Mouse (Mus musculus): ENCODE data around the gene Gm10803.

The Gm10803 gene

DNA sequence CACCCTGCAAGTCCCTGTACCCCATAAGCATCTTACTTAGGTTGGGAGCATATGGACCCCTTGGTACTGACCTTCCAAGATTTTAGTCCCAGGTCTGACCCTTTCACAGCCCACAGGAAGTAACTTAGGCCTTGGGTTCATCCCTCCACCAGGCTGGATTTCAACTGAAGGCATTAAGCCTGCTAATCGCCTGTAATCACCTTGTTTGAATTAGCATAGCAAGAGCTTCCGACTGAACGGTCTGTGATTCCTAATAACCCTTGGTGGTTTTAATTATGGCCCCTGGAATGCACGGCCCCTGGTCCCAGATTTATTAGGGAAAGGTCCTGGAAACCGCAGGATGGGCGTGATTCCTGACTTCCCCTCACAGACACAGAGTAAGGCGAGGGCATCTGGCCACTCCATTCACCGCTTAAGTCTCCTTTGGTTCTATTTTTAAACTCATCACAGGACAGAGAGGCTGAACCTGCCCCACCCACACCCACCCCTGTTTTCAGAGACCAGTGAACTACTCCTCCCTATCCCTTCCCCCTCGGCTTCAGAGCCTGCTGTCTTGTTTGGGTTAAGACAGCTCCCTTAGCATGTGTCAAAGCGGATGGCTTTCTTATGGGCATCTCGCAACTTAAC is 31.9 kb downstream of the Gm10803 start:
- no peak for DNase-seq (ENCODE audit: low spot score in 2 of 2)

DNA sequence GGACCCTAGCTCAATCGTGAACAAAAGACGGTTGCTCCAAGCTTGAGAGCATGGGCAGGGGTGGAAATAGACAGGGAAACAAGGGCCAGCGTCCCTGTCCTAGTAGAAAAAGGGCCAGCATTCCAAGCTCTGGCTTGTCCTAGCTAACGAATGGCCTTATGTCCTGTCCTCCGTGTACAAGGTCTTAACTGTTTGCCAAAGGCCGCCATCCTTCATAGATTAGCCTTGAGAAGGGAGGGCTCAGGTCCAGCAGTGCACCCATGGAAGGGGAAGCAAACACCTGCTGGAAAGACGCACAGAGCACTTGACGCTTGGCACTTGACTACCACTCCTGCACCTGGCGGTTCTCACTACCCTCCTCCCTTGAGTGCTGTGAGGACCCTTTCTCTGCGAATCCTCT is 32.8 kb downstream of the Gm10803 start:
- no peak for DNase-seq (ENCODE audit: low spot score in 2 of 2)

DNA sequence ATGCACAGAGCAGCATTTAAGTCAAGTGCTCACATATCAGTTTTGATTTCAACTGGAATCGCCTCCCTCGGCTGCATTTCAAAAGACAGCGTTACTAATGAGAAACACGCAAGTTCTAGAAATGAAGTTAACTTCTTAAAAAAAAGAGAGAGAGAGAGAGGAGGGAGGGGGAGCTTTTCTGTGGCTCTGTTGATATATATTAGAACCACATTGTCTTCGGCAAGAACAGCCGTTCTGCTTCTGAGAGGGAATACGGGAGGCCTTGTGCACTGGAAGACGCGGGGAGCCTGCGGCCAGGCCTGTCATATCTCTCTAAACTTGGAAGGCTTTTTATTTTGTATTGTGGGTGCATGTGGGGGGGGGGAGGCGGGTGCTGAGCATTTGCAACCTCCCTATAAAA is 36.8 kb downstream of the Gm10803 start:
- no peak for DNase-seq (ENCODE audit: low spot score in 2 of 2)

DNA sequence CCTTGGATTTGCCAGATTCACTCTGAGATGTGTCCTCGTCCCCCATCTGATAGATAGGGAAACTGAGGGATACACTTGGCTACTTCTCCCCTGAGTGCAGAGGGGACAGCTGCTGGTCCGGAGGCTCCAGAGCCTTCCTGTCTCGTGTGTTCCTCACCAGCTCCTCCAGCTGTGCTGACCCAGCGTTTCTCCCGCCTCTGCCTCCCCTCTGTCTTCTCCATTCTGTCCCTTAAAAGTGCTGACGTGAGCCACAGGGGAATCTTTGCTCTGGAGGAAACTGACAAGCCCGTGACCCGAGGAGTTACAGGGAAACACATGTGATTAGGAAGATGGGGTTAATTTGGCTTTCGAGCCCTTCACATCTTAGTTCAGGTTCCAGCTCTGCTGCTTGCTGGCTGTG is 39.4 kb downstream of the Gm10803 start:
- DNase-seq (ENCODE audit: low spot score in 2 of 2) = peak in 1 of 2 experiments; percentile 37

DNA sequence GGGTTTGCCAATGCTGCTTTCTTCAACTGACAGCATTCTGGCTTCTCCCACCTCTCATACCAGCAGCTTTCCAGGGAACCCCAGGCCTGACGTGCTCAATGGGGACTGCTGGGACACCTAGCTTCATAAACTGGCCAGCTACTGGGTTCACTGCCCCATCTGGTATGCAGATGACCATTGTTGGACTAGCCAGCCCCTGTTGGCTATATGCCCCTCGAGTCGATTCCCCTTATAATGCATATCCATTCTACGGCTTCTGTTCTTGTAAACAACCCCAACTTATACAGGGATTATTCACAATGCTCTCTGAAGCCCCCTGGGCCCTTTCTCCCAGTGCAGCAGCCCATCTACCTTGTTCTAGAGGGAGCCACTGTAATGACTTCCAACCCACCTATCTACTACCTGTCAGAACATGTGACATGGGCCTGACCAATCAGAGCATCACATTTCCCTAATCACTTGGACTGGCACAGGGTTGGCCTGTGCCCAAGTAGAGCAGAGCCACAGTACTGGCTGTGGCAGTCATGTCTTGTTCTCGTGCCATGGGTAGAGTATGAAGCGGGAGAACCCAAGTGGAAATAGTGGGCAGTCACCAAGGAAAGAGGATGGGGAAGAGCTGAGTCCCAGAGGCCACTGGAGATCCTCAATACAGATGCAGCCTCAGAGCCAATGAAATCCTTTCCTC is 44.4 kb downstream of the Gm10803 start:
- no peak for DNase-seq (ENCODE audit: low spot score in 2 of 2)

DNA sequence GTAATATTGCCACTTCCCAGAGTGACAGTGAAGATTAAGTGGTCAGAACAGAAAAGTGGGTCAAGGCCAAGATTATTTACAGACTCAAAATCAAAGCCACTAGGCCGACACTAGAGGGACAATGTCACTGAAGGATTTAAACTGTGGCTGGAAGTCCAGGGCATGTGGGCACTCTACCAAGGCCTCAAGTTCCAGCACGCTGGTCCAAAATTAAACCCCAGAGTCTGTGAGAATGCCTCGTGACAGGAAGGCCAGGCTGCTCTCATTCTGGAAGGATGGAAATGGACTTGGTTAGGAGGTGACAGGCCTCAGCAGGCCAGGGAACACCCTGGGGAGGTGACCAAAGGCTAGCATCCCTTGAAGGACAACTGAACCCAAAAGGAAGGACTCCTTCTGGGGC is 48.4 kb downstream of the Gm10803 start:
- no peak for DNase-seq (ENCODE audit: low spot score in 2 of 2)

DNA sequence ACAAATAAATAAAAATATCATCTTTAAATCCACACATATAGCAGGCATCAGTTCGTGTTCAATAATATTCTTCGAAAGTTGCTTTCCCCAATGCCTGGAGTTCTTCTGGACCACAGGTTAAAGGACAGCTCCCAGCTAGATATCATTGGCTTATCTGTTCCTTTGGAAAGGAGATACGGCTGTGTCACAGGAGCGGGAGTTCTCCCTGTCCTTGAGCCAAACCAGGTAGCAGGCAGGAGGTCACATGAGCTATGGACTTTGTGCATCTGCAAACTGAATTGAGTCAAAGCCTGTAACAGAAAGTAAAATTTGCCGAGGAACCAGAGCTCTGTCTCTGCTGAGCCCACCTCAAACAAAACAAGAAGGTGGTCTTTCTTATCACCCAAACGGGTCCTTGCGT is 52.7 kb downstream of the Gm10803 start:
- no peak for DNase-seq (ENCODE audit: low spot score in 2 of 2)
